Mouse (Mus musculus): Measurements from ENCODE around the gene Tead1.
A peak's percentile ranks its signal among the peaks of the same experiment; 100 is the strongest.

The Tead1 gene

GRCm38 (mm10) chr7:112825339-112825781, 146.2 kb downstream of the Tead1 start:
- no peak for DNase-seq

GRCm38 (mm10) chr7:112826114-112826911, 147.2 kb downstream of the Tead1 start:
- peak in 1 of 2 experiments; percentile 14 for DNase-seq

- DNase-seq, result no peak
Observed at GRCm38 (mm10) chr7:112828016-112828695, 149.0 kb downstream of the Tead1 start.

- DNase-seq, result no peak
Observed at GRCm38 (mm10) chr7:112828696-112829022, 149.5 kb downstream of the Tead1 start.

DNA sequence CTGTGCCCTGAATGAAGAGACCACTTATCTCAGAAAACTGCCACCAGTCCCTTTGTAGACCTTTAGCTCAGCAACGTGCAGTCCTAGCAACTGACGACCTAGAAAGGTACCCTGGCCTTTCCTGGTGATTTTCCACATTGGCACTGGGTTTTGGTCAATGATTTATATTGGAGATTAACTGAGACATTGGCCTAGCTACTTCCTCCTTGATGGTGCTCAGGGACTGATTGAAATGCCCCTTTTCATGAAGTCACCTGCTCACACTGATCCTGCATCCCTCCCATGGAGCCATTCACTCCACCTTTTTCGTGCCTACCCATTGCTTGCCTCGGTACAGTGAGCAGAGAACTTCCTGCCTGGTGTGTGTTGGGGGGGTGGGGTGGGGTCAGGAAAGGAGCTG, 151.8 kb downstream of the Tead1 start:
- DNase-seq, result no peak

GRCm38 (mm10) chr7:112831446-112831845, 152.3 kb downstream of the Tead1 start:
- no peak for DNase-seq

DNA sequence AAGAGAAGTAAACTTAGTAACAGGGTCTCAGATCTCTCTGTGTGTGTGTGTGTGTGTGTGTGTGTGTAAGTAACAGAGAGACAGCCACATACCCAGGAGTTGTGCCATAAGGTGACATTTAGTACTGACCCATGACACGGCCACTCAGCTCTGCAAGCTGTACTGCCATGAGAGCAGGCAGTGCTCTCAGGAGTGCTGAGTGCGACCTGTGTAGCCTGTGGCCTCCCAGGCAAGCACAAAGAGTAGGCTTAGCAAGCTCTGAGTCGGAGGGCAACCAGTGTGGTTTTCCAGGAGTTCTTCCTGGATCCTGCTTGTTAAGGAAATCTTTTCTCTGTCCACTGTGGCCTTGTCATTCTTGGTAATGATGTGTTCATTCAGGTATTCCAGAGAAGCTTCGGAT, 154.0 kb downstream of the Tead1 start:
- DNase-seq, result no peak

DNA sequence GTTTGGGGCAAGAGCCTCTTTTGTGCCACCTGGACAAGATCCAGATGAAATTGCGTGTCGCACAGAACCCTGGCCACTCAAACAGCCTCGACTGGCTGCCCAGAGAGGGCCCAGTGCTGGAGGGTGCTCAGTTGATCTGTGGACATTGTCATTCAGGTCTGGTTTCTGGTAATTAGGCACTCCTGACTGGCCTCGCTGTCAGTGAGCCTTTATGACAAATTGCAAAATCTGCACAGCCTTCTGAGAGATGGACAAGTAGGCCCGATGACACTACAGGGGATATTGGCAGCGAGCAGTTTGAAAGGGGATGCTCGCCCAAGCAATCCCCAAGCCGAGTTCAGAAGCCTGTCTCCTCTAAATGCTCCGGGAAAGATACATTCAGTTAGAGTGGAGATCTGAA, 157.0 kb downstream of the Tead1 start:
- DNase-seq, result no peak

- no peak for DNase-seq
Observed at GRCm38 (mm10) chr7:112838131-112838530, 159.0 kb downstream of the Tead1 start.

DNA sequence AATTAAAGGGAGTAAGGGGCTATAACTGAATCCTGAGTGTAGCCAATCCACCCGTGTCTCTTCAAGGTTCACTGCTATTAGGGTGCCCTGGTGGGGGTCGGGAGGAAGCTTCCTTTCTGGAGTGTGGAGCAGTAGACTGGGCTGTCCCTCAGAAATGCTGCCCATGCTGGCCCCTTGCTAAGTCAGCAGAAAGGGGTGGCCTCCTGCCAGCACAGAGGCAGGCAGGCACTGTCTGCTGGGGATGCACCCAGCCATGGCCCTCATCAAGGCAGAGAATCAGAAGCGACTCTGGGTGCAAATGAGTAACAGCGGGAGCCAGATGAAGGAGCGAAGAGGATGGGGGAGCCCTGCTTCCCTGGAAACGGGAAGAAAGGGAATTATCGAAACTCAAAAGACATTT, 161.2 kb downstream of the Tead1 start:
- no peak for DNase-seq

- no peak for DNase-seq
Observed at GRCm38 (mm10) chr7:112840890-112841289, 161.8 kb downstream of the Tead1 start.

GRCm38 (mm10) chr7:112841484-112841883, 162.4 kb downstream of the Tead1 start:
- no peak for DNase-seq

DNA sequence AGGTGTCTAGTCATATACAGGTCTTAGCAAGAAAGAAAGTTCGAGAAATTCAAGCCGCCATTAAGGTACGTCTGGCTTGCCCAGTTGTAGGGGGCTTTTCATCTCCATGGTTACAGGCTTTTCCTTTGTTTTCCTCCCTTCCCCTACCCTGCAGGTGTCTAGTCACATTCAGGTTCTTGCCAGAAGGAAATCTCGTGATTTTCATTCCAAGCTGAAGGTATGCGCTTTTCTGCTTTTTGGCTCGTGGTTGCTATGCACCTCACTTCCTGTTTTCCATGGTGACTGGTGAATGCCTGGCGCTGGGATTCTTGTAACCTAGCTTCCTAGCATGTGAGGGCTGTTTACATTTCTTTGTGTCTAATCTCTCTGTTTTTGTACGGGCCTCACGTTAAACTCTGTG, 162.8 kb downstream of the Tead1 start:
- no peak for DNase-seq

DNA sequence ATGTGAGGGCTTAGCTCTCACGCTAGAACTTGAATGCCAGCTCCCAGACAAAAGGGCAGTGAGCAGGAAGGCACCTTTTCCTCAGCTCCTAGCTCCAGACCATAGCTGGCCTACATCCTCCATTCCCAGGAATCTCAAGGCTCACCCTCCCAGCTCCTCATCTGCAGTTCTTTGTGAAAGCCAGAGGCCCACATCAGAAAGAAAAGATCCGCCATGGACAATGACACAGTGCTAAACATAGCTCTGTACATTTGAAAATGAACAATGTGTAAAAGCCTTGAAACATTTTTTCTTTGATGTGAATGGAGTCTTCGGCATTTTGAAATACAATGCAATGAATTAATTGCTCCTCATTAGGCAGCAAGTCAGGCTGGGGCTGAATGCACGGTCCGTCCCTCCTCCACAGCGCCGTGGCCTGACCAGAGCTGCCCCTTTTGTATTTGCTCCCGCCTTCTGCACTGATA, 172.2 kb downstream of the Tead1 start:
- DNase-seq, result no peak

DNA sequence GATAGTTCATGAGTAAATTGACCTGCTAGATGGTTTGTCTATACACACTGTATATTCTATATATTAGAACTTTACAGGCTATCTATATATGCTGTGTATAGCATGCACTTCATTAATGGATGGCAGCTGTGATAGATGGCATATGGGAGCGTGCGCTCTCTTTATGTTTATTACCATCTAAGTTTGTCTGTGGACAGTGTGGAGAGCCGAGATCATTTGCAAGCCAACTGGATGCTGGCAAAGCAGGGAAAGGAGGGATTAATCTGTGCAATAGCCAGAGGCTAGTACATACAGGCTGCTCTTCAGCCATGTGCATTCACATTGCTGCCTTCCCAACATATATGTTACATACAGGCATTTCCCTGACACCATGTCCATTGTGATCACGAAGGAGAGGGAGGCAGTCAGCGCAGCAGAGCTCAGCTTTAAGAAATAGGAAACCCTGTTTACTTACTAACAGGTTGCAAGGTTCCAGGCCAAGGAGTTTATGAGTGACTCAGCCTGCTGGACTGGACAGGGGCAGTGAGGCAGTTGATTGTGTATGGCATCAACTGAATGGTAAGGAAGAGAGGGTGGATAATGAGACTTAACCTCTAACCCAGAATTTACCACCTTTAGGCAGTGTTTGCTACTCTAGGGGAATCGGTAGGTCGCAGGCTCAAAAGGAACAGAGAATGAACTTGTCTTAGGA, 173.2 kb downstream of the Tead1 start:
- DNase-seq, result no peak

DNA sequence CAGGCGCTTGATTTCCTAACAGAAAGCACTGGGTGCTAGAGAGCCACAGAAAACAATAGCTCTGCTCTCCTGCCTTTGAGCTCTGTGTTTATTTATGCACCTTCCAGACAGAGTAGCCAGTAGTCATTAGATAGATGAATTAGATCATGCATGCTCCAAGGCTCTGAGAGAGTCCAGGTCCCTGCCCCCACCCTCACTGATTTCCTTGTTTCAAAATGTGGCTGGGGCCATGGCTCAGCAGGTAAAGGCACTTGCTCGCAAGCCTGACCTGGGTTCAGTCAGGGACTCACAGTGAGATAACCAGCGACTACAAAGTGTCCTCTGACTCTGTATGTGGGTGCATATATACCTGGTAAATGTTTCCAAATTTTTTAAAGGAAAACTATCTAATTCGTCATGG, 174.7 kb downstream of the Tead1 start:
- no peak for DNase-seq

DNA sequence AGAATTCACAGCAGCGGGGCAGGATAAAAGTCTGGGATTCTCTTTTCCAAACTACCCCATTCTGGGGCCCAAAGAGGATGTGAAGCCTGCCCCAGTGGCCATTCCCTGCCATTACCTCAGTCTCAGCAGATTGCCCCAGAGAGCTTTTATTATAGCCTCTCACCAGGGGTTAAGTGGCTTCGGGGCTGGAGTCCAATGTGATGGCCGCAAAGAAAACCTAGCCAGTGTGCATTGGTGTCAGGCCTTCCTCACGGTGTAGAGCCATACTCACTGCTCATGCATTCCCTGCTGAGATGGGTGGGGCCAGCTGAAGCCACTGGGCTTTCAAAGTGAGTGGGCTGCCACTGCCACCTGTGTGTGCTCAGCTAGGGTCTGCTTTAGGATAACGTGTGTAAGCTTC, 175.4 kb downstream of the Tead1 start:
- DNase-seq, result no peak

- DNase-seq, result no peak
Observed at GRCm38 (mm10) chr7:112855419-112855818, 176.3 kb downstream of the Tead1 start.

DNA sequence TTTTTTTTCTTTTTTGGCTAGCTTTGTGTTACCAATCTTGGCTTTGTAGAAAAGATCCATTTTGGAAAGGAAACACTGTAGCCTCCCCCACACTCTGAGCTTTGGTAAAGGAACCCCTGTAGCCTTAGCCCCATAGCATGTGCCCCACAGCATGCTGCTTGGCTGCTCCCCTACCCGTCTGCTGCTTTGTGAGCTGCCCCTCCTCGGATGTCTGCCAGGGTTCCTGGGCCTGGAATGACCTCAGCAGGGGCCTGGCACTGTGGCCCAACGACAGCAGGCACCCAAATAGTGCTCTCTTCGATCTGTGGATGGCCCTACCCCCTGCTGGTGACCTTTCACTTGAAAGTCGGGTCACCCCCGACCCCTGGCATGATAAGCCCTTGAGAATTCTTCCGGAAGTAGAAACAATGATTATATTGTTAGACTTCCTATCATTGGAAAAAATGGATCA, 177.0 kb downstream of the Tead1 start:
- peak; percentile 92 to 93 for DNase-seq

DNA sequence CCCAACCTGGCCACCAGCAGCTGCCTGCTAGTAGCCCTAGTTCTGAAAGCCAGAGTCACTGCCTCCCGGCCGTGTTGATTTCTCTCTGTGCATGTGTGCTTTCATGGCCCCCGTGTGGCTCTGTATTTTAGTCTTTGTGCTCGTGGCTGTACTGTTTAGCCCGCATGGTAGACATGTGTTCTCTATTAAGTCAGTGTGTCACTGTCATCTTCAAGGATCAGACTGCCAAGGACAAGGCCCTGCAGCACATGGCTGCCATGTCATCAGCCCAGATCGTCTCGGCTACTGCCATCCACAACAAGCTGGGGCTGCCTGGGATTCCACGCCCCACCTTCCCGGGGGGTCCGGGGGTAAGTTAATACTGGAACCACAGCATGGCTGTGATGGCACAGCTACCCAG, 177.5 kb downstream of the Tead1 start:
- peak in 1 of 2 experiments; percentile 32 for DNase-seq

GRCm38 (mm10) chr7:112859887-112860286, 180.8 kb downstream of the Tead1 start:
- DNase-seq, result no peak

- no peak for DNase-seq
Observed at GRCm38 (mm10) chr7:112862086-112862485, 183.0 kb downstream of the Tead1 start.

DNA sequence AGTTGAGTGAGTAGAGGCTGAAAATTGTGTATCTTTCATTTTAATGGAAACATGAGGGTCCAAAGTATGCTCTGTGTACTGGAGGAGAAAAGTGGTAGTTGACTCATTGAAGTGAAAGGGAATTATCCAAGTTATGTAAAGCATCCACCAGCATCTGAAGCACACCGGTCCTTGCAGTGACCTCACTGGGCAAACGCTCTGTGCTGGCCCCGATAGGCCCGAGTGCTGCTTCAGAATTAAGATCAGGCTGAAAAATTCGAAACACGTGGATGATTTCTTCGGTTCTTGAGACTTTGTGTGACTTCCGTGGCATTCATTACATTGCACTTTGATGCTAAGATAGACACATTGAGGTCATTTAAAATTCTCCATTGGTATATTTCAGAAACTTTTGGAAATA, 185.1 kb downstream of the Tead1 start:
- DNase-seq, result no peak

GRCm38 (mm10) chr7:112865739-112866138, 186.6 kb downstream of the Tead1 start:
- DNase-seq, result peak; percentile 62 to 68

All from cerebellum, postnatal 36 days (tissue).